In genomic region chr10:81643449-81644055, GRCm38 (mm10) we compare ENCODE assay signal across 8 mouse cellular contexts. TPM values are rescaled to one million over a fixed set of nuclear protein-coding genes. Genes with fewer than 3 reads are reported as not detected.
DNase-seq lines count a peak whose midpoint lies in the region; ATAC-seq lines count a peak whose summit lies in the region.

No protein-coding gene starts in this region.

- intact Hi-C loops in gastrocnemius, postnatal 14 days (cut with DNase I; ENCODE audit: low total_unique reads) = no loop called here
- intact Hi-C loops in left cerebral cortex, postnatal 10 days (cut with DNase I) = no loop called here

- ATAC-seq in inflammation-experienced regulatory T-cells, adult 6 months = peak; percentile 90
- peak; percentile 73 for ATAC-seq in megakaryocyte-erythroid progenitor cell, adult 5-6 weeks (replicated peaks; ENCODE audit: low FRiP score, low TSS enrichment, poor library complexity, severe bottlenecking)

- DNase-seq in adipocyte (ENCODE audit: low spot score) = peak; percentile 93
- DNase-seq in embryo, embryonic 10 days (ENCODE audit: low spot score) = peak; percentile 97
- DNase-seq in gastrocnemius, postnatal 14 days = peak; percentile 98
- peak; percentile 94 to 98 for DNase-seq in left cerebral cortex, postnatal 10 days (ENCODE audit: extremely low spot score in 1 of 2, low spot score in 2 of 2)
- DNase-seq in right cerebral cortex, postnatal 25 days = peak; percentile 97
- peak; percentile 95 to 96 for DNase-seq in urinary bladder, postnatal 4 days (ENCODE audit: low spot score in 2 of 2)

RNA-seq across cellular contexts. Expression of gene Gm10778, which starts 5.3 kb away (rescaled TPM):
- total RNA-seq in gastrocnemius, postnatal 14 days (2021) = 1 to 10 TPM; 1.6 to 1.8 TPM
- 1 to 10 TPM; 5.2 to 9.4 (median 9.1) TPM for polyA plus RNA-seq in inflammation-experienced regulatory T-cells, adult 6 months (2017; shearing (Covaris generic))
- total RNA-seq in left cerebral cortex, postnatal 10 days (2021) = 1 to 10 TPM; 5.0 to 5.7 TPM
- 4.5 and 4.6 TPM in 2 replicates for total RNA-seq in megakaryocyte-erythroid progenitor cell, adult 5-6 weeks (2014; fragmentation: Nextera tagmentation)
- total RNA-seq in megakaryocyte-erythroid progenitor cell, adult 5-6 weeks (2017) = 4.2 and 6.6 TPM in 2 replicates

RNA-seq across cellular contexts. Expression of gene Ankrd24, which starts 15.2 kb away (rescaled TPM):
- total RNA-seq in gastrocnemius, postnatal 14 days (2021) = 10 to 100 TPM in 1 of 2 experiments, 1 to 10 TPM in 1; 6.8 to 10.9 TPM
- 1 to 10 TPM in 1 of 3 experiments, under 1 TPM in 2; 0.72 to 1.3 (median 0.90) TPM for polyA plus RNA-seq in inflammation-experienced regulatory T-cells, adult 6 months (2017; shearing (Covaris generic))
- total RNA-seq in left cerebral cortex, postnatal 10 days (2021) = 10 to 100 TPM; 34.1 to 35.1 TPM
- 7.7 and 10.4 TPM in 2 replicates for total RNA-seq in megakaryocyte-erythroid progenitor cell, adult 5-6 weeks (2014; fragmentation: Nextera tagmentation)
- total RNA-seq in megakaryocyte-erythroid progenitor cell, adult 5-6 weeks (2017) = 2.1 and 3.0 TPM in 2 replicates

RNA-seq across cellular contexts. Expression of gene Sirt6, which starts 16.0 kb away (rescaled TPM):
- 1 to 10 TPM; 5.4 to 5.6 TPM for total RNA-seq in gastrocnemius, postnatal 14 days (2021)
- 10 to 100 TPM; 23.3 to 26.7 (median 24.3) TPM for polyA plus RNA-seq in inflammation-experienced regulatory T-cells, adult 6 months (2017; shearing (Covaris generic))
- total RNA-seq in left cerebral cortex, postnatal 10 days (2021) = 10 to 100 TPM; 28.0 to 29.3 TPM
- total RNA-seq in megakaryocyte-erythroid progenitor cell, adult 5-6 weeks (2014; fragmentation: Nextera tagmentation) = 13.7 and 18.3 TPM in 2 replicates
- total RNA-seq in megakaryocyte-erythroid progenitor cell, adult 5-6 weeks (2017) = 2.1 and 5.5 TPM in 2 replicates

RNA-seq across cellular contexts. Expression of gene BC025920, which starts 37.5 kb away (rescaled TPM):
- total RNA-seq in gastrocnemius, postnatal 14 days (2021) = 1 to 10 TPM; 1.7 to 2.2 TPM
- polyA plus RNA-seq in inflammation-experienced regulatory T-cells, adult 6 months (2017; shearing (Covaris generic)) = 1 to 10 TPM in 2 of 3 experiments, under 1 TPM in 1; 0.69 to 5.2 (median 4.1) TPM
- 1 to 10 TPM; 1.9 to 2.2 TPM for total RNA-seq in left cerebral cortex, postnatal 10 days (2021)
- 3.4 and 4.5 TPM in 2 replicates for total RNA-seq in megakaryocyte-erythroid progenitor cell, adult 5-6 weeks (2014; fragmentation: Nextera tagmentation)
- total RNA-seq in megakaryocyte-erythroid progenitor cell, adult 5-6 weeks (2017) = 2.8 and 4.6 TPM in 2 replicates

RNA-seq across cellular contexts. Expression of gene Tle6, which starts 42.7 kb away (rescaled TPM):
- total RNA-seq in gastrocnemius, postnatal 14 days (2021) = 1 to 10 TPM; 2.4 to 4.4 TPM
- 1 to 10 TPM in 2 of 3 experiments, under 1 TPM in 1; 0.99 to 1.9 (median 1.7) TPM for polyA plus RNA-seq in inflammation-experienced regulatory T-cells, adult 6 months (2017; shearing (Covaris generic))
- 1 to 10 TPM in 1 of 2 experiments, under 1 TPM in 1; 0.93 to 3.0 TPM for total RNA-seq in left cerebral cortex, postnatal 10 days (2021)
- total RNA-seq in megakaryocyte-erythroid progenitor cell, adult 5-6 weeks (2014; fragmentation: Nextera tagmentation) = 7.9 and 14.3 TPM in 2 replicates
- total RNA-seq in megakaryocyte-erythroid progenitor cell, adult 5-6 weeks (2017) = 3.5 and 14.3 TPM in 2 replicates

Comparison
In these comparisons a context has a peak if more than half of its experiments do, and no peak if none do; other contexts are left out.
1. Peak in every context shown above with its lines: DNase-seq and ATAC-seq.